Mouse (Mus musculus): ENCODE data around the gene Rnf225. TPM values are rescaled to one million over a fixed set of nuclear protein-coding genes. Genes with fewer than 3 reads are reported as not detected.
"Not testable (repeated sequence)": the region's sequence is repeated elsewhere in the genome, so short reads cannot be mapped to it uniquely, and the experiment has no call there.

Gene Rnf225
- polyA plus RNA-seq (2015; fragmentation: Nextera tagmentation; extraction: Ambion mirVana) = 0.46 and 0.60 TPM in 2 replicates

GRCm38 (mm10) chr7:12927191-12927680 lies at the start of gene Rnf225:
Rnf225 (plus strand) TSS chr7:12927416.
- WGBS = 14% methylated on average over 8 of the region's 8 CpGs
- ATAC-seq (ENCODE audit: low FRiP score, low TSS enrichment) = peak; percentile 52; the same call in 1 of the 2 replicates

GRCm38 (mm10) chr7:12880036-12880435 lies 47.2 kb upstream of the Rnf225 start:
- Histone ChIP-seq H3K4me3 (ENCODE audit: low read length) (no peak overlapping the region), H3K9me3 (ENCODE audit: low read length) (no peaks in the 10 kb centered on the region), H3K27ac (ENCODE audit: low read length) (no peak overlapping the region), H3K4me2 (replicated peaks; ENCODE audit: low read depth, low read length) (no peak overlapping the region), H3K36me3 (ENCODE audit: insufficient read depth, low read length) (peaks cover 7% of the 10 kb centered on the region), H3K27me3 (ENCODE audit: insufficient read depth, low read length) (no peaks in the 10 kb centered on the region), H3K9ac (replicated peaks; ENCODE audit: low read length) (no peak overlapping the region), H3K4me1 (ENCODE audit: insufficient read depth, low read length) (peaks cover 11% of the 10 kb centered on the region)
- ATAC-seq (ENCODE audit: low FRiP score, low TSS enrichment) = no peak

More at GRCm38 (mm10) chr7:12927191-12927680, at the start of gene Rnf225:
- Histone ChIP-seq H3K9ac (replicated peaks; ENCODE audit: low read length) (peak within 1 kb of the TSS; percentile 61), H3K4me3 (ENCODE audit: low read length) (peak within 1 kb of the TSS; percentile 40), H3K36me3 (ENCODE audit: insufficient read depth, low read length) (peaks cover 40% of the 10 kb centered on the region), H3K27me3 (ENCODE audit: insufficient read depth, low read length) (no peaks in the 10 kb centered on the region), H3K9me3 (ENCODE audit: low read length) (no peaks in the 10 kb centered on the region), H3K27ac (ENCODE audit: low read length) (no peak within 1 kb of the TSS), H3K4me2 (replicated peaks; ENCODE audit: low read depth, low read length) (peak within 1 kb of the TSS; percentile 71), H3K4me1 (ENCODE audit: insufficient read depth, low read length) (peaks cover 22% of the 10 kb centered on the region)

- ATAC-seq (ENCODE audit: low FRiP score, low TSS enrichment) = peak; percentile 4; the same call in 1 of the 2 replicates
Measured at GRCm38 (mm10) chr7:12880497-12880896, 46.7 kb upstream of the Rnf225 start.

GRCm38 (mm10) chr7:12880911-12881660 lies 46.1 kb upstream of the Rnf225 start, which contains the start of gene Zfp128:
Zfp128 (plus strand) TSS chr7:12881177.
- WGBS = under 1% methylated on average over 35 of the region's 35 CpGs
- peak; percentile 100 for ATAC-seq (ENCODE audit: low FRiP score, low TSS enrichment)
- Histone ChIP-seq H3K9me3 (ENCODE audit: low read length) (no peaks in the 10 kb centered on the region), H3K4me3 (ENCODE audit: low read length) (peak within 1 kb of the TSS; percentile 77), H3K4me2 (replicated peaks; ENCODE audit: low read depth, low read length) (peak within 1 kb of the TSS; percentile 78), H3K4me1 (ENCODE audit: insufficient read depth, low read length) (peaks cover 11% of the 10 kb centered on the region), H3K9ac (replicated peaks; ENCODE audit: low read length) (peak within 1 kb of the TSS; percentile 80), H3K27ac (ENCODE audit: low read length) (no peak within 1 kb of the TSS), H3K36me3 (ENCODE audit: insufficient read depth, low read length) (peaks cover 17% of the 10 kb centered on the region), H3K27me3 (ENCODE audit: insufficient read depth, low read length) (no peaks in the 10 kb centered on the region)

More at GRCm38 (mm10) chr7:12880497-12880896, 46.7 kb upstream of the Rnf225 start:
- WGBS = 38% methylated on average over 8 of the region's 8 CpGs
- Histone ChIP-seq H3K36me3 (ENCODE audit: insufficient read depth, low read length) (peaks cover 12% of the 10 kb centered on the region), H3K4me1 (ENCODE audit: insufficient read depth, low read length) (peaks cover 11% of the 10 kb centered on the region), H3K9ac (replicated peaks; ENCODE audit: low read length) (0 out of 2 replicates have a peak overlapping the region, but pooled peaks have one; percentile 49), H3K4me3 (ENCODE audit: low read length) (peak overlapping the region; percentile 77), H3K4me2 (replicated peaks; ENCODE audit: low read depth, low read length) (peak overlapping the region; percentile 78)
- H3K9me3 ChIP-seq (ENCODE audit: low read length); H3K27ac ChIP-seq (ENCODE audit: low read length); H3K27me3 ChIP-seq (ENCODE audit: insufficient read depth, low read length): not testable (repeated sequence)

- H3K9ac ChIP-seq (replicated peaks; ENCODE audit: low read length) = no peak overlapping the region
- peaks cover 7% of the 10 kb centered on the region for H3K4me1 ChIP-seq (ENCODE audit: insufficient read depth, low read length)
- H3K4me2 ChIP-seq (replicated peaks; ENCODE audit: low read depth, low read length) = no peak overlapping the region
- no peaks in the 10 kb centered on the region for H3K27me3 ChIP-seq (ENCODE audit: insufficient read depth, low read length)
- no peak overlapping the region for H3K4me3 ChIP-seq (ENCODE audit: low read length)
- H3K27ac ChIP-seq (ENCODE audit: low read length) = no peak overlapping the region
- peaks cover 56% of the 10 kb centered on the region for H3K36me3 ChIP-seq (ENCODE audit: insufficient read depth, low read length)
- ATAC-seq (ENCODE audit: low FRiP score, low TSS enrichment) = no peak
- H3K9me3 ChIP-seq (ENCODE audit: low read length) = no peaks in the 10 kb centered on the region
- WGBS = 94% methylated on average over 12 of the region's 12 CpGs
Measured at GRCm38 (mm10) chr7:12886563-12887266, 40.5 kb upstream of the Rnf225 start.

- H3K36me3 ChIP-seq (ENCODE audit: insufficient read depth, low read length) = peaks cover 58% of the 10 kb centered on the region
- H3K4me2 ChIP-seq (replicated peaks; ENCODE audit: low read depth, low read length) = no peak overlapping the region
- no peaks in the 10 kb centered on the region for H3K9me3 ChIP-seq (ENCODE audit: low read length)
- no peak overlapping the region for H3K27ac ChIP-seq (ENCODE audit: low read length)
- no peak overlapping the region for H3K4me3 ChIP-seq (ENCODE audit: low read length)
- 93% methylated on average over 5 of the region's 5 CpGs for WGBS
- no peak for ATAC-seq (ENCODE audit: low FRiP score, low TSS enrichment)
- H3K27me3 ChIP-seq (ENCODE audit: insufficient read depth, low read length) = no peaks in the 10 kb centered on the region
- no peak overlapping the region for H3K9ac ChIP-seq (replicated peaks; ENCODE audit: low read length)
- no peaks in the 10 kb centered on the region for H3K4me1 ChIP-seq (ENCODE audit: insufficient read depth, low read length)
Measured at GRCm38 (mm10) chr7:12887585-12887984, 39.6 kb upstream of the Rnf225 start.

- no peak overlapping the region for H3K4me2 ChIP-seq (replicated peaks; ENCODE audit: low read depth, low read length)
- H3K9me3 ChIP-seq (ENCODE audit: low read length) = no peaks in the 10 kb centered on the region
- peaks cover 42% of the 10 kb centered on the region for H3K36me3 ChIP-seq (ENCODE audit: insufficient read depth, low read length)
- H3K4me1 ChIP-seq (ENCODE audit: insufficient read depth, low read length) = no peaks in the 10 kb centered on the region
- 94% methylated on average over 14 of the region's 14 CpGs for WGBS
- ATAC-seq (ENCODE audit: low FRiP score, low TSS enrichment) = no peak
- H3K27ac ChIP-seq (ENCODE audit: low read length) = no peak overlapping the region
- H3K9ac ChIP-seq (replicated peaks; ENCODE audit: low read length) = no peak overlapping the region
- H3K27me3 ChIP-seq (ENCODE audit: insufficient read depth, low read length) = no peaks in the 10 kb centered on the region
- no peak overlapping the region for H3K4me3 ChIP-seq (ENCODE audit: low read length)
Measured at GRCm38 (mm10) chr7:12890928-12891327, 36.3 kb upstream of the Rnf225 start.

- ATAC-seq (ENCODE audit: low FRiP score, low TSS enrichment) = no peak
- no peaks in the 10 kb centered on the region for H3K4me1 ChIP-seq (ENCODE audit: insufficient read depth, low read length)
- whole genome bisulfite sequencing = 52% methylated on average over 1 of the region's 1 CpGs
- no peak overlapping the region for H3K4me3 ChIP-seq (ENCODE audit: low read length)
- H3K27ac ChIP-seq (ENCODE audit: low read length) = no peak overlapping the region
- H3K9me3 ChIP-seq (ENCODE audit: low read length) = no peaks in the 10 kb centered on the region
- H3K36me3 ChIP-seq (ENCODE audit: insufficient read depth, low read length) = peaks cover 38% of the 10 kb centered on the region
- no peaks in the 10 kb centered on the region for H3K27me3 ChIP-seq (ENCODE audit: insufficient read depth, low read length)
- H3K9ac ChIP-seq (replicated peaks; ENCODE audit: low read length) = no peak overlapping the region
- no peak overlapping the region for H3K4me2 ChIP-seq (replicated peaks; ENCODE audit: low read depth, low read length)
Measured at GRCm38 (mm10) chr7:12891334-12891733, 35.9 kb upstream of the Rnf225 start.

- Histone ChIP-seq H3K4me1 (ENCODE audit: insufficient read depth, low read length) (peaks cover 9% of the 10 kb centered on the region), H3K9ac (replicated peaks; ENCODE audit: low read length) (peak within 1 kb of the TSS; percentile 76), H3K27ac (ENCODE audit: low read length) (no peak within 1 kb of the TSS), H3K27me3 (ENCODE audit: insufficient read depth, low read length) (no peaks in the 10 kb centered on the region), H3K9me3 (ENCODE audit: low read length) (no peaks in the 10 kb centered on the region), H3K4me3 (ENCODE audit: low read length) (peak within 1 kb of the TSS; percentile 72), H3K4me2 (replicated peaks; ENCODE audit: low read depth, low read length) (peak within 1 kb of the TSS; percentile 54), H3K36me3 (ENCODE audit: insufficient read depth, low read length) (no peaks in the 10 kb centered on the region)
- 6% methylated on average over 36 of the region's 36 CpGs for WGBS
- peak; percentile 99 for ATAC-seq (ENCODE audit: low FRiP score, low TSS enrichment)
Measured at GRCm38 (mm10) chr7:12897655-12898410, 29.4 kb upstream of the Rnf225 start, which contains the start of gene Zscan22. Zscan22 (plus strand) TSS chr7:12897815.
